Mouse (Mus musculus) midbrain, embryonic 14.5 days (tissue): ENCODE results near the gene Pdzd2. TPM values are rescaled to one million over a fixed set of nuclear protein-coding genes. Genes with fewer than 3 reads are reported as not detected.

Experiments used
- ATAC-seq: fragments of 200-750 bp; cut with Nextera tagmentation; 2 replicates; pipeline ENCODE4 v1.8.0; 2017; ENCODE audit warnings: moderate number of reproducible peaks, moderate library complexity; ENCODE audit not compliant: low FRiP score, low TSS enrichment
- DNase-seq: peaks from one replicate; pipeline ENCODE4 v3.0.0-alpha.2; 2015
- H3K27ac ChIP-seq: fragments of 300-500 bp; sonication (generic); replicated peaks from 2 replicates; pipeline ENCODE4 v1.5.1; 2014; ENCODE audit warnings: mild to moderate bottlenecking, low read depth, low read length, moderate library complexity
- H3K27me3 ChIP-seq: fragments of 300-500 bp; sonication (generic); 2 replicates; pipeline ENCODE4 v1.6.1; 2014; ENCODE audit warnings: low read length, control low read depth, mixed read lengths; ENCODE audit not compliant: control insufficient read depth, insufficient read depth
- H3K36me3 ChIP-seq: fragments of 300-500 bp; sonication (generic); 2 replicates; pipeline ENCODE4 v1.6.1; 2014; ENCODE audit warnings: low read length, control low read depth; ENCODE audit not compliant: control insufficient read depth, insufficient read depth
- H3K4me1 ChIP-seq: fragments of 300-500 bp; sonication (generic); 2 replicates; pipeline ENCODE4 v1.6.1; 2014; ENCODE audit warnings: mild to moderate bottlenecking, antibody characterized with exemption, low read length, control low read depth; ENCODE audit not compliant: control insufficient read depth, insufficient read depth
- H3K4me2 ChIP-seq: fragments of 300-500 bp; sonication (generic); 2 replicates; pipeline ENCODE4 v1.6.1; 2014; ENCODE audit warnings: mild to moderate bottlenecking, low read length, moderate library complexity
- H3K4me3 ChIP-seq: fragments of 300-500 bp; sonication (generic); replicated peaks from 2 replicates; pipeline ENCODE4 v1.5.1; 2014; ENCODE audit warnings: low read depth, low read length
- H3K9ac ChIP-seq: fragments of 300-500 bp; sonication (generic); replicated peaks from 2 replicates; pipeline ENCODE4 v1.6.1; 2014; ENCODE audit warnings: mild to moderate bottlenecking, low read length, moderate library complexity
- H3K9me3 ChIP-seq: fragments of 300-500 bp; sonication (generic); 2 replicates; pipeline ENCODE4 v1.6.1; 2016; ENCODE audit warnings: low read length, control low read depth, mixed read lengths; ENCODE audit not compliant: control insufficient read depth
- WGBS: fragments of 180-500 bp; shearing (Covaris S2); extraction: QIAGEN DNeasy Blood & Tissue Kit; methylation state at CpG from one replicate; pipeline ENCODE4 v1.1.7; 2014; 5-methylcytosine and 5-hydroxymethylcytosine counted together
- polyA plus RNA-seq: library from polyadenylated mRNA; unstranded; fragments of >200 nt; fragmentation: Nextera tagmentation; extraction: Ambion mirVana; gene quantifications from 2 replicates; pipeline ENCODE4 v1.2.1, GENCODE M21; 2014

Gene Pdzd2
- polyA plus RNA-seq, 1 experiment from 2014 or later, result 11.2 TPM

DNA sequence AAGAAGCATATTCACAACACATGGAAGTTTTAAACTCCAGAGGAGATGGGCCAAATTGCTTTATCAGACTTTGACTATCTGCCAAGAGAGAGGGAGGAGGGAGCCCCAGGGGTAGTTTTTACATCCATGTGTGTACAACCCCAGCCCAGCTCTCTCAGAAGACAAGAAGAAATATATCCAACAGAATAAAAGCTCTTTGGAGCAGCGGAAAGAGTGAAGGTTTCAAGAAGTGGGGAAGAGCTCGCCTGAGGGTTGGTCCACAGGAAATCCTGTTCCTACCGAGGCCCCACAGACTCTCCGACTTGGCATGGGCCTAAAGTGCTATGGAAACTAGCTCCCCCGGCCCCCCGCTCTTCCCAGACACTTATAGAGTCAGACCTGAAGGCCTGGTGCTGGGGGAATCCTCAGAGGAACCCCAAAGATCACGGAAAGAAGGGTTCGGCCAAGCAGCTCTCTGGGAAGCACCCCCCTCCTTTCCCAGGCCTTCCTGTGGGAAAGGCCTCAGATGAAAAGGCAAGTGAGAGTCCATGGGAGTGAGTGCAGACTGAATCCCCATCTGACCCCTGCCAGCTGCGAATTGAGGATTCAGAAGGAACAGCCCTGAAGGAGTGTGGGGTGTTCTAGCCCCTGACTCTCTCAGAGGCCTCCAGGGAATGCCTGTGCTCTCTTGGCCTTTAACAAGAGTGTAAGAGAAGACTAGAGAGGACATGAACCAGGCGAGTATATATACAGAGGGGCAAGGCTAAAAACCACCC, 134.3 kb downstream of the Pdzd2 start:
- Histone ChIP-seq H3K4me3 (no peak overlapping the region), H3K27me3 (no peaks in the 10 kb centered on the region), H3K4me2 (no peak overlapping the region), H3K27ac (no peak overlapping the region), H3K4me1 (no peaks in the 10 kb centered on the region), H3K9ac (no peak overlapping the region), H3K9me3 (no peaks in the 10 kb centered on the region), H3K36me3 (no peaks in the 10 kb centered on the region)
- DNase-seq (no peak), ATAC-seq (no peak)
- WGBS, result 87% methylated on average over 10 of the region's 10 CpGs

DNA sequence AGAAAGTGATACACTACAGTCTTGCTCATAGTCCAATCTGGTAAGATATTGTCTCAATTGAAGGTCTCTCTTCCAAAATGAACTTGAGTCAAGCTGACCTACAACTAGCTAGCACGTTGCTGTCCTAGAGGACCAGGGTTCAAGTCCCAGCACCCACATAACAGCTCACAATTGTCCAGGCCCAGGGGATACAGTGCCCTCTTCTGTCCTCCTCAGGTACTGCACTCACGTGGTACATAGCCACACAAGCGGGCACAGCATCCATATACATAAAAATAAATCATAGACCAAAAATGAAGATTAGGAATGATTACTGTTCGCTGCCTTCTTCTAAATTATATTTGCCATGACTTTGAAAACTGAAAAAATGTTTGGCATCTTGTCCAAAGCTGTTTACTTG, 136.1 kb downstream of the Pdzd2 start:
- Histone ChIP-seq H3K9me3 (no peaks in the 10 kb centered on the region), H3K4me2 (no peak overlapping the region), H3K36me3 (no peaks in the 10 kb centered on the region), H3K27me3 (no peaks in the 10 kb centered on the region), H3K4me3 (no peak overlapping the region), H3K27ac (no peak overlapping the region), H3K4me1 (no peaks in the 10 kb centered on the region), H3K9ac (no peak overlapping the region)
- ATAC-seq (no peak), DNase-seq (no peak)
- 91% methylated on average over 4 of the region's 4 CpGs for WGBS

DNA sequence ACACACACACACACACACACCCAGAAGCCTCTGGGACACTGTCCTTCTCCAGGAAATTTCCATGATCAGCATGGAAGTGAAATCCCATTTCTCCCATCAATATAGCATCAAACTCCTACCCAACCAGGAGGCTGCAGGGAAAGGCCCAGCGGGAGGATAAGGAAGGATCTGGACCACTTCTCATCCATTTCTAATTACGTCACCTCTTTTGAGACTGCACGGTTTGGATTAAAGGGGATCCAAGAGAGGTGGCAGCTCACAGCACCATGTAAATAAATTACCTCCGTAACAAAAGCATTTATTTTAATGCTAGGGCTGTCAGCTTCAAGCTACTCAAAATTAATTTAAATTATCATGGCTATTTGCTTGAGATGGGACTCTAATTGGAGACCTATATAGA, 146.6 kb downstream of the Pdzd2 start:
- Histone ChIP-seq H3K4me2 (no peak overlapping the region), H3K27ac (no peak overlapping the region), H3K9me3 (no peaks in the 10 kb centered on the region), H3K9ac (no peak overlapping the region), H3K4me1 (no peaks in the 10 kb centered on the region), H3K36me3 (no peaks in the 10 kb centered on the region), H3K27me3 (no peaks in the 10 kb centered on the region), H3K4me3 (no peak overlapping the region)
- WGBS, result 43% methylated on average over 4 of the region's 4 CpGs
- DNase-seq, result peak; percentile 38
- ATAC-seq, result peak; percentile 58; the same call in 1 of the 2 replicates

DNA sequence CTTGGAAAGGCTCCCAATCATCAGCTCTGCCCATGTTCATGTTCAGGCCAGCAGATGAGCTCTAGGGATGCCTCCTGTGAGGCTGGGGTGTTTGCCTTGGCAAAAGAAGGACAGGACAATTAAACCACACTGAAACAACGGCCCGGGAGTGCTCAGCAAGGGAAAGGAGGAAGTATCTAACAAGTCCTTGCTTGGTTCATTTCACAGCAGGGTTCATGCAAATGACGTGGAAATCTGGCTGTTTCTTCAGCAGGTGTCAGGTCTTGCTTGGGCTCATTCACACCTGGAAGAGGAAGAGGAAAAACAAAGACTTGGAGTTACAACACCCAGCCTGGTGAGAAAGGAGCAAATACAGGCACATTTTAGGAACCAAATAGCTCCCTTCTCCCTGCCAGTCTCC, 147.1 kb downstream of the Pdzd2 start:
- Histone ChIP-seq H3K27me3 (no peaks in the 10 kb centered on the region), H3K27ac (no peak overlapping the region), H3K9me3 (no peaks in the 10 kb centered on the region), H3K4me2 (no peak overlapping the region), H3K9ac (no peak overlapping the region), H3K36me3 (no peaks in the 10 kb centered on the region), H3K4me3 (no peak overlapping the region), H3K4me1 (no peaks in the 10 kb centered on the region)
- no peak for DNase-seq
- 54% methylated on average over 3 of the region's 3 CpGs for WGBS
- ATAC-seq, result no peak

DNA sequence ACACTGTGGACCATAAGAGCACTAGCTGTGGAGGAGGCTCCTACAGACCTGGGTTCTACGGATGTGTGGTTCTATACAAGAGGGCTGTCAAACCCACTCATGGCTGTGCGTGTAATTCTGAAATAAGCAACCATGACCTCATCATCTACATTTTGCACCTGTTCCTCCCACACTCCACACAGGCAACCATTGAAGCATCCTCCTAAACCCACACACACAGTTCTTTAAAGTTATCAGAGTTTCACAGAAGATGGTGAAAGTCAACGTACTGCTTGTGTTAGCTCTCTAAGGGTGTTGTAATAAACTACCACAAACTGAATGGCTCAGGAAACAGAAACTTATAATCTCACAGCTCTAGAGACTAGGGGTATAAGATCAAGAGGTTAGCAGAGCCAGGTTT, 151.1 kb downstream of the Pdzd2 start:
- H3K4me2 ChIP-seq, result no peak overlapping the region
- H3K4me1 ChIP-seq, result 0 out of 2 replicates have a peak, but pooled peaks cover 3% of the 10 kb centered on the region
- H3K9ac ChIP-seq, result no peak overlapping the region
- H3K36me3 ChIP-seq, result no peaks in the 10 kb centered on the region
- H3K4me3 ChIP-seq, result no peak overlapping the region
- H3K27me3 ChIP-seq, result no peaks in the 10 kb centered on the region
- WGBS, result 94% methylated on average over 3 of the region's 3 CpGs
- DNase-seq (no peak), ATAC-seq (no peak)
- no peaks in the 10 kb centered on the region for H3K9me3 ChIP-seq
- no peak overlapping the region for H3K27ac ChIP-seq

DNA sequence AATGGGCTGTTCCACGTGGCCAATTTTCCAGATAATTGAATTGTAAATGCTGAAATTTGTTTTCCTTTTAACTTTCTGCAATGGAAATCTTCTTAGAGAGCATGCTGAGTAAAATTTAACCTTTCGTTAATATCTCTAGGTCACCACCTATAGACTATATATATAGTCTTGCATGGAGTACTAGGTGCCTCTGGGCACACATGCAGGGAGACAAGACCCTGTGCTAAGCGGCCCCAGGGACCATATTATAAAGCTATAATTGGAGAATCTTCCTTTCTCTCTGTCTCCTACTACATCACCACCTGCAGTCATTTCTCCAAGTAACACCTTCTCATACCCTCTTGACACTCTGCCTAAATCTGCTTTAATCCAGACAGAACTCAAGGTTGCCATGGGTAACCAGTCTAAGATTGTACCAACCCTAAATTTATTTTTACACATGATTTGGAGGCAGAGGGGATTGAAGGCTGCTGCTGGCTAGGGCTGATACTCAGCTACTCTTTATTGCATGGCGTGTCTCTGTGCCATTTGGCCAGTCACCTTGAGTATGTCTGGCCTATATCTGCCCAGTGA, 152.8 kb downstream of the Pdzd2 start:
- ATAC-seq, result no peak
- H3K4me3 ChIP-seq, result no peak overlapping the region
- WGBS, result 75% methylated on average over 4 of the region's 4 CpGs

DNA sequence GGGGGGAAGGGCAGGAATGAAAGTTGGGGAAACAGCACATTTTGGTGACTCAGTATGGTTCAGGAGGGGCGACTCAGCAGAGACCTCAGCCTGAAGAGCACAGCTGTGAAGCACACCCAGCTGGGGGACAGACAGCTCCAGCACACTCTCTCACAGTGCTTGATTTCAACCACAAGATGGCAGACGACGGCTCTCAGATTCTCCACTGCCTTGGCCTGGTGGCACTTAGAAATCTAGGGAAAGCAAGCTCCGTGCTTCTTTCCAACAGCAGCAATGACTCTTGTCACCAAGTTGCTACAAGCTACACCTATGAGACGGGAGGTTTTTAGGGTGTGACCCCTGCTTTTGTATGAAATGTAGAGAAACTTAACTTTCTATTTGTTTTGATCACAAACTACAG, 153.6 kb downstream of the Pdzd2 start:
- Histone ChIP-seq H3K9ac (no peak overlapping the region), H3K4me2 (no peak overlapping the region), H3K27ac (no peak overlapping the region), H3K4me3 (no peak overlapping the region), H3K9me3 (no peaks in the 10 kb centered on the region), H3K36me3 (no peaks in the 10 kb centered on the region), H3K4me1 (0 out of 2 replicates have a peak, but pooled peaks cover 3% of the 10 kb centered on the region), H3K27me3 (no peaks in the 10 kb centered on the region)
- ATAC-seq, result peak; percentile 89
- peak; percentile 89 for DNase-seq
- 5% methylated on average over 5 of the region's 5 CpGs for WGBS

More for the DNA sequence above, 152.8 kb downstream of the Pdzd2 start:
- Histone ChIP-seq H3K36me3 (no peaks in the 10 kb centered on the region), H3K9ac (no peak overlapping the region), H3K4me2 (no peak overlapping the region), H3K27ac (no peak overlapping the region), H3K27me3 (no peaks in the 10 kb centered on the region), H3K4me1 (0 out of 2 replicates have a peak, but pooled peaks cover 3% of the 10 kb centered on the region), H3K9me3 (no peaks in the 10 kb centered on the region)
- no peak for DNase-seq

DNA sequence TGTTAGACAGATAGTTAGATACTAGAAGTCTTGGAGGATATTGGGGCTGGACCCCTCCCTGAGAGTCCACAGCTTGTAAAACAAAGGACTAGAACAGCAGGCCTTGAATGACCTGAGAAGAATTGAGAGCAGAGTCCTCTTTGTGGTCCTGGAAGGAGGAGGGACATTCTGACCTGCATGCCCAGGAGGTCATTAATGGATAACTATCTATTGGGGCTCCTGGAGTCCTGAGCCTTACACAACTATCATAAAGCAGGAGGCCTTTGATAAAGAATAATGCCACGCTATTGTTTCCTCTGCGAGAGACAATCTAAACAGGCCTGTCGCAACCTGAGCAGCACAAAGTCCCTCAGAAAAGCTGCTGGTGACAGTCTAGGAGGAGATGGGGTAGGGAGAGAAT, 156.7 kb downstream of the Pdzd2 start:
- no peak overlapping the region for H3K4me3 ChIP-seq
- H3K4me2 ChIP-seq, result no peak overlapping the region
- H3K36me3 ChIP-seq, result no peaks in the 10 kb centered on the region
- no peaks in the 10 kb centered on the region for H3K9me3 ChIP-seq
- H3K27ac ChIP-seq, result no peak overlapping the region
- H3K27me3 ChIP-seq, result no peaks in the 10 kb centered on the region
- ATAC-seq (no peak), DNase-seq (no peak)
- 0 out of 2 replicates have a peak, but pooled peaks cover 3% of the 10 kb centered on the region for H3K4me1 ChIP-seq
- 69% methylated on average over 3 of the region's 3 CpGs for WGBS
- no peak overlapping the region for H3K9ac ChIP-seq

DNA sequence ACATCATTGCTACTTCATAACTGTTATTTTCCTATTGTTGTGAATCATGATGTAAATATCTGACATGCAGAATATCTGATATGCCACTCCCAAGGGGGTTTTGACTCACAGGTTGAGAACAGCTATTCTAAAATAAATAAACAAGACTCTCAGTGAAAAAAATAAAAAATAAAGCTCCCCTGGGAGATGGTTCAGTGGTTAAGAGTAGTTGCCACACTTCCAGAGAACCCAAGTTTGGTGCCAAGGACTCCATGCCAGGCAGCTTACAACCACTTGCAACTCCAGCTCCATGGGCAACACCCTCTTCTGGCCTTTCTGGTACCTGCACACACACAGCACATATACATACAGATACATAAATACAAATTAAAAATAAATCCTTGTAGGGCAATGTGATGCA, 157.3 kb downstream of the Pdzd2 start:
- Histone ChIP-seq H3K9me3 (no peaks in the 10 kb centered on the region), H3K4me3 (no peak overlapping the region), H3K27ac (no peak overlapping the region), H3K9ac (no peak overlapping the region), H3K36me3 (no peaks in the 10 kb centered on the region), H3K4me1 (peaks cover 4% of the 10 kb centered on the region), H3K4me2 (no peak overlapping the region), H3K27me3 (no peaks in the 10 kb centered on the region)
- no peak for DNase-seq
- no peak for ATAC-seq
